Mouse (Mus musculus) midbrain, embryonic 15.5 days (tissue): Measurements from ENCODE around the gene Idh3b. TPM values are rescaled to one million over a fixed set of nuclear protein-coding genes. Genes with fewer than 3 reads are reported as not detected.

Source experiments
- ATAC-seq: fragments of 200-750 bp; cut with Nextera tagmentation; replicated peaks from 2 replicates; pipeline ENCODE4 v1.8.0; 2017; ENCODE audit warnings: moderate TSS enrichment
- H3K27ac ChIP-seq: fragments of 300-500 bp; sonication (generic); 2 replicates; pipeline ENCODE4 v1.5.1; 2015; ENCODE audit warnings: mild to moderate bottlenecking, inconsistent platforms
- H3K27me3 ChIP-seq: fragments of 300-500 bp; sonication (generic); replicated peaks from 2 replicates; pipeline ENCODE4 v1.6.1; 2015; ENCODE audit warnings: inconsistent platforms
- H3K36me3 ChIP-seq: fragments of 300-500 bp; sonication (generic); replicated peaks from 2 replicates; pipeline ENCODE4 v1.6.1; 2015; ENCODE audit warnings: inconsistent platforms
- H3K4me1 ChIP-seq: fragments of 300-500 bp; sonication (generic); 2 replicates; pipeline ENCODE4 v1.6.1; 2015; ENCODE audit warnings: inconsistent platforms
- H3K4me2 ChIP-seq: fragments of 300-500 bp; sonication (generic); 2 replicates; pipeline ENCODE4 v1.6.1; 2015; ENCODE audit warnings: inconsistent platforms, mild to moderate bottlenecking, moderate library complexity
- H3K4me3 ChIP-seq: fragments of 300-500 bp; sonication (generic); 2 replicates; pipeline ENCODE4 v1.5.1; 2015; ENCODE audit warnings: mild to moderate bottlenecking, inconsistent platforms
- H3K9ac ChIP-seq: fragments of 300-500 bp; sonication (generic); 2 replicates; pipeline ENCODE4 v1.6.1; 2015; ENCODE audit warnings: mild to moderate bottlenecking, inconsistent platforms
- H3K9me3 ChIP-seq: fragments of 300-500 bp; sonication (generic); 2 replicates; pipeline ENCODE4 v1.6.1; 2016; ENCODE audit warnings: inconsistent platforms
- WGBS: fragments of 180-500 bp; shearing (Covaris S2); methylation state at CpG from one replicate; pipeline ENCODE4 v1.1.7; 2015; ENCODE audit warnings: mixed read lengths; 5-methylcytosine and 5-hydroxymethylcytosine counted together
- polyA plus RNA-seq: library from polyadenylated mRNA; unstranded; fragments of >200 nt; fragmentation: Nextera tagmentation; extraction: Ambion mirVana; gene quantifications from 2 replicates; pipeline ENCODE4 v1.2.1, GENCODE M21; 2015

Idh3b gene
- polyA plus RNA-seq, 1 experiment from 2014 or later, result 184 TPM

DNA sequence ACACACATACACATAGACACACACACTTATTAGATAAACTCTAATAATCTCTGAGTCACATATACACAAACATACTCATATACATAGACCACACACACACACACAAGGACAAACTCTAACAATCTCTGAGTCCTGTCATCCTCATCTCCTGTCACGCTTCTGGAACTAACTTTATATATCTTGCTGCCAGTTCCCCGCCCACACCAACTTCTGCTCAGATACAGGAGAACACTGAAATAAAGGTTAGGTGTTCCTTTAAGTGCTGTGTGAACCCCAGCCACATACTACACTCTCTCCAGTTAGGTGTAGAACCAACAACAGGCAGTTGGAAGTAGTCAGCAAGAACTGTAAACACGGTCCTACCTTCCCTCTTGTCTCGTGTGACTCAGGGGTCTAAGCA, 23.5 kb downstream of the Idh3b start:
- H3K4me1 ChIP-seq, result no peaks in the 10 kb centered on the region
- no peaks in the 10 kb centered on the region for H3K9me3 ChIP-seq
- 88% methylated on average over 4 of the region's 4 CpGs for WGBS
- no peak overlapping the region for H3K9ac ChIP-seq
- H3K27me3 ChIP-seq, result no peaks in the 10 kb centered on the region
- no peak overlapping the region for H3K4me2 ChIP-seq
- ATAC-seq, result no peak
- H3K4me3 ChIP-seq, result no peak overlapping the region
- H3K36me3 ChIP-seq, result no peaks in the 10 kb centered on the region
- no peak overlapping the region for H3K27ac ChIP-seq

DNA sequence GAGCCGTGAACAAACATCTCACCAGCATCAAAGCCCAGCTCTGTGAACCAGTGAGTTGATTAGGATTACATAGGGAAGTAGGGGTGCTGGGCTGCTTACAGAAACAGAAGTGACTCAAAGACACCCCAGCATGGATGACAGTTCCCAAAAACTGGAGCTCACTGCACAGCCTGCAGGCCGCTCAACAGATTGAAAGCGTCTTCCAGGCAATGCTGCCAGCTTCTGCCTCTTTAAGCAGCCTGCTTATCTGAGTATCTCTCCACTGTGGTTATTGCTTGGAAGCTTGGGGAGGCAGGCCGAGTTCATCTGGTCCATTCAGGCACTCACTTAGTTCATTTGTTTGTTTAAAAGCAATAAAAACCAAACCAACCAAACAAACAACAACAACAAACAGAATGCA, 27.6 kb downstream of the Idh3b start:
- no peak for ATAC-seq
- H3K4me2 ChIP-seq, result no peak overlapping the region
- no peaks in the 10 kb centered on the region for H3K27me3 ChIP-seq
- H3K4me1 ChIP-seq, result no peaks in the 10 kb centered on the region
- H3K9me3 ChIP-seq, result no peaks in the 10 kb centered on the region
- no peak overlapping the region for H3K4me3 ChIP-seq
- H3K9ac ChIP-seq, result no peak overlapping the region
- WGBS, result 87% methylated on average over 4 of the region's 4 CpGs
- H3K36me3 ChIP-seq, result no peaks in the 10 kb centered on the region
- H3K27ac ChIP-seq, result no peak overlapping the region

GRCm38 (mm10) chr2:130248226-130248625, 36.1 kb downstream of the Idh3b start:
- Histone ChIP-seq H3K4me1 (no peaks in the 10 kb centered on the region), H3K4me2 (no peak overlapping the region), H3K9me3 (no peaks in the 10 kb centered on the region), H3K27ac (no peak overlapping the region), H3K27me3 (no peaks in the 10 kb centered on the region), H3K9ac (no peak overlapping the region), H3K4me3 (no peak overlapping the region), H3K36me3 (no peaks in the 10 kb centered on the region)
- no peak for ATAC-seq
- 79% methylated on average over 7 of the region's 7 CpGs for WGBS

DNA sequence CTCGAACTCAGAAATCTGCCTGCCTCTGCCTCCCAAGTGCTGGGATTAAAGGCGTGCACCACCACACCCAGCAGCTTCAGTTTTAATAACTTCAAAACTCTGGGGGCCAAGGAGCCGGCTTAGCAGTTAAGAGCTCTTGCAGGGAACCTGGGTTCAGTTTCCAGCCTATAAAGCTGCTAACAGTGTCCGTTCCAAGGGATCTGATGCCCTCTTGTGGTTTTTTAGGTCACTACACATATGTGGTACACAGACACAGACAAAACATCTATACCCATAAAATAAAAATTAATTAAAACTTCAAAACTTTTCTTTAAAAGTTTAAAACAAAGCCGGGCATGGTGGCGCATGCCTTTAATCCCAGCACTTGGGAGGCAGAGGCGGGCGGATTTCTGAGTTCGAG, 37.4 kb downstream of the Idh3b start:
- H3K27ac ChIP-seq, result no peak overlapping the region
- H3K36me3 ChIP-seq, result no peaks in the 10 kb centered on the region
- WGBS, result 56% methylated on average over 9 of the region's 9 CpGs
- no peaks in the 10 kb centered on the region for H3K4me1 ChIP-seq
- H3K27me3 ChIP-seq, result no peaks in the 10 kb centered on the region
- H3K4me2 ChIP-seq, result no peak overlapping the region
- ATAC-seq, result no peak
- no peaks in the 10 kb centered on the region for H3K9me3 ChIP-seq
- no peak overlapping the region for H3K9ac ChIP-seq
- no peak overlapping the region for H3K4me3 ChIP-seq

Other genes starting within 250 kb of the Idh3b start
- 0.48 and 0.98 TPM in 2 replicates for gene Tgm6, start 172.1 kb downstream of the Idh3b start, polyA plus RNA-seq
- 313 and 342 TPM in 2 replicates for gene Snrpb, start 105.1 kb downstream of the Idh3b start, polyA plus RNA-seq
- not detected in 2 replicates for gene Tmc2, start 89.4 kb downstream of the Idh3b start, polyA plus RNA-seq
- gene Nop56, start 10.1 kb downstream of the Idh3b start, polyA plus RNA-seq, result 237 and 244 TPM in 2 replicates
- gene Ebf4, start 10.6 kb upstream of the Idh3b start, polyA plus RNA-seq, result 5.8 and 6.3 TPM in 2 replicates
- 21.2 and 27.5 TPM in 2 replicates for gene Cpxm1, start 113.0 kb upstream of the Idh3b start, polyA plus RNA-seq
- gene Gm28372, start 120.7 kb upstream of the Idh3b start, polyA plus RNA-seq, result 0.28 and 0.29 TPM in 2 replicates
- 0.69 TPM in 1 of 2 replicates, not detected in the other for gene 1700020A23Rik, start 120.7 kb upstream of the Idh3b start, polyA plus RNA-seq
- 0.22 TPM in 1 of 2 replicates, not detected in the other for gene Tmem239, start 121.9 kb upstream of the Idh3b start, polyA plus RNA-seq
- gene Vps16, start 139.8 kb upstream of the Idh3b start, polyA plus RNA-seq, result 108 and 111 TPM in 2 replicates
- 13.4 and 16.1 TPM in 2 replicates for gene Pced1a, start 140.2 kb upstream of the Idh3b start, polyA plus RNA-seq
- 136 and 142 TPM in 2 replicates for gene Ptpra, start 165.7 kb upstream of the Idh3b start, polyA plus RNA-seq